ENCODE assay signal across 15 mouse cellular contexts in genomic region chr16:57431294-57431693, GRCm38 (mm10).
"Had no signal": no experiment of that assay in that cellular context is flagged by ENCODE, and none has a peak within 500 bp of the region (broad histone marks: within the 10 kb centered on the region; RNA-seq: fewer than 3 reads in every experiment).

No protein-coding gene starts in this region.

- H3K4me3 ChIP-seq: layer of hippocampus, adult 2 months; limb, embryonic 10.5 days; liver, embryonic 15.5 days; midbrain, embryonic 12.5 days; myocyte; neural tube, embryonic 12.5 days had no signal

- H3K4me1 ChIP-seq: liver, embryonic 15.5 days; midbrain, embryonic 12.5 days; neural tube, embryonic 12.5 days had no signal

- H3K4me2 ChIP-seq: liver, embryonic 11.5 days; liver, embryonic 15.5 days; midbrain, embryonic 12.5 days; neural tube, embryonic 12.5 days had no signal

- H3K27ac ChIP-seq: layer of hippocampus, adult 2 months; limb, embryonic 10.5 days; liver, embryonic 15.5 days; midbrain, embryonic 12.5 days; neural tube, embryonic 12.5 days; stomach, postnatal 0 days had no signal

- H3K27me3 ChIP-seq: liver, embryonic 15.5 days; midbrain, embryonic 12.5 days; neural tube, embryonic 12.5 days had no signal

- H3K9ac ChIP-seq: liver, embryonic 15.5 days; midbrain, embryonic 12.5 days; neural tube, embryonic 12.5 days had no signal

- H3K36me3 ChIP-seq: limb, embryonic 10.5 days; liver, embryonic 15.5 days; midbrain, embryonic 12.5 days; neural tube, embryonic 12.5 days had no signal

- DNase-seq: kidney, adult 11 months; kidney, postnatal 10 days; kidney, postnatal 4 days; lung, adult 2 months; lung, postnatal 36 days; thymus, postnatal 4 days had no signal

- ATAC-seq: lung, postnatal 0 days had no signal

- H3K9me3 ChIP-seq: limb, embryonic 10.5 days; liver, embryonic 15.5 days; midbrain, embryonic 12.5 days; neural tube, embryonic 12.5 days had no signal
